Mouse (Mus musculus) kidney, adult 2 months (tissue): Measurements from ENCODE around the gene Rapgef5. TPM values are rescaled to one million over a fixed set of nuclear protein-coding genes. Genes with fewer than 3 reads are reported as not detected.

Experiments used
- DNase-seq: peaks from one replicate; pipeline ENCODE4 v3.0.0; 2021
- H3K27ac ChIP-seq: fragments of 200-500 bp; 2 replicates; pipeline ENCODE4 v1.5.1; 2012; ENCODE audit warnings: low read depth, low read length, control low read depth, inconsistent platforms; ENCODE audit not compliant: insufficient read depth
- H3K27me3 ChIP-seq: fragments of 200-500 bp; replicated peaks from 2 replicates; pipeline ENCODE4 v1.6.1; 2012; ENCODE audit warnings: mild to moderate bottlenecking, moderate library complexity, low read length, inconsistent platforms; ENCODE audit not compliant: control insufficient read depth, insufficient read depth
- H3K36me3 ChIP-seq: fragments of 200-500 bp; 2 replicates; pipeline ENCODE4 v1.6.1; 2012; ENCODE audit warnings: mild to moderate bottlenecking, moderate library complexity, low read length, inconsistent platforms; ENCODE audit not compliant: control insufficient read depth, insufficient read depth
- H3K4me1 ChIP-seq: fragments of 200-500 bp; 2 replicates; pipeline ENCODE4 v1.6.1; 2011; ENCODE audit warnings: low read length; ENCODE audit not compliant: control insufficient read depth, insufficient read depth
- H3K4me3 ChIP-seq: fragments of 200-500 bp; 2 replicates; pipeline ENCODE4 v1.5.1; 2011; ENCODE audit warnings: mild to moderate bottlenecking, low read depth, low read length, control low read depth; ENCODE audit not compliant: insufficient read depth
- CTCF ChIP-seq: fragments of 200-500 bp; conservative IDR thresholded peaks from 2 replicates; pipeline ENCODE4 v1.5.1; 2011; ENCODE audit warnings: low read depth, mild to moderate bottlenecking, control low read depth, low read length, moderate library complexity, mixed read lengths; ENCODE audit not compliant: insufficient read depth, insufficient read length
- POLR2A ChIP-seq: fragments of 200-500 bp; IDR thresholded peaks from one replicate; pipeline ENCODE4 v1.6.1; 2011; ENCODE audit warnings: low read depth, low read length, control low read depth
- WGBS: fragments of 180-500 bp; shearing (Covaris S2); methylation state at CpG from one replicate; pipeline ENCODE4 v1.1.7; 2018; 5-methylcytosine and 5-hydroxymethylcytosine counted together
- polyA plus RNA-seq: library from polyadenylated mRNA; depleted of rRNA; stranded (reverse); fragments of >200 nt; gene quantifications from 2 replicates; pipeline ENCODE4 v1.2.3, GENCODE M21; 2012

Rapgef5 gene
- polyA plus RNA-seq, 1 experiment, result 8.4 TPM

DNA sequence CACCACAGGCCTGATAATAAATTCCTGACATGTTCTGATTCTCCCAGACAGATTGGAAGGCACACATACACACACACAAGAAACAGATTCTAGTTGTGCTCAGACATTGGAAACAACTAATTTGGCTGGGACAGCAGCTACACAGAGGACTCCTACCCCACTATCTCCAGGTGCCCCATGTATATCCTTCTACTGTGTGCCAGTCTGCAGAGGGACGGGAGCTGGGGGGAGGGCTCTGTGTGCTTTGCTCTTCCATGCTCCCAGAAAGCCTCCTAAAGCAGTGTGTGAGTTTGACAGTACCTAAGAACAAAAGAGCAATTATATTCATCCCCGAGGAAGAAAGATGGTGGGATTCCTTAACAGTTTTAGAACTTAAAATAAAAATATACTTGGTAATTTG is 187.1 kb downstream of the Rapgef5 start:
- WGBS, result 70% methylated on average over 2 of the region's 2 CpGs

DNA sequence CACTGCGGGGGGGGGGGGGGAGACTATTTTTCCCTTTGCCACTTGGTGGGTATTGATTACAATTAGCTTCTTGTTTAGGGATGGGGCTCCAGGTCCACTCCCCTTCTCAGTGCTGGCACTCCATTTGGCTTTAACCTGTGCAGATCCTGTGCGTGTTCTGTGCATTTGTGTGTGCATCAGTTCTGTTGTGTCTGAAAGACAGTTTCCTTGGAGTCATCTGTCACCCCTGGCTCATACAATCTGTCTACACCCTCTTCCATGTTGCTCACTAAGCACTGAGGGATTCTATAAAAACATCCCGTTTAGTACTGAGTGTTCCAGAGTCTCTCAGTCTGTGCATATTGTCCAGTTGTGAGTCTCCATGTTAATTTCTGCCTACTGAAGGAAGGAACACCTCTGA is 189.0 kb downstream of the Rapgef5 start:
- DNase-seq, result no peak
- 80% methylated on average over 3 of the region's 3 CpGs for WGBS

More for the DNA sequence above, 187.1 kb downstream of the Rapgef5 start:
- Histone ChIP-seq H3K27me3 (no peaks in the 10 kb centered on the region), H3K4me1 (no peaks in the 10 kb centered on the region), H3K4me3 (no peak overlapping the region), H3K36me3 (no peaks in the 10 kb centered on the region), H3K27ac (no peak overlapping the region)
- TF ChIP-seq CTCF (no peak), POLR2A (no peak)
- no peak for DNase-seq

DNA sequence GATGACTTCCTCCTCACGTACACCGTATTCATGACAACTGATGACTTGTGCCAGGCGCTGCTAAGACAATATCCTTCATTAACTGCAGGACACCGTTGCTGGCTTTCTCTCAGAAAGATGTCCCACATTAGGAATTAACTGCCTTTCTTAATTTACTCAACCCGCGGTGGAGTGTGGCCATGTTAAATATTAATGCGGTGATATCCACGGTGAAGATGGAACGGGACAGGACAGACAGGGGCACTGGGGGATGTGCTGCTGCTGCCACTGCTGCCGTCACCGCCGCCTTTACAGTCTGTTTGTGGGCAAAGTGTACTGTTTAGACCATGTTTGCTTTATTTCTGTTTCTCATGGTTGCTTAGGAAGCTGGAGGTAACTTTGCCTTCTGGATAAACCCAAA is 193.0 kb downstream of the Rapgef5 start:
- no peak overlapping the region for H3K27ac ChIP-seq
- 48% methylated on average over 12 of the region's 12 CpGs for WGBS
- H3K27me3 ChIP-seq, result no peaks in the 10 kb centered on the region
- H3K4me3 ChIP-seq, result no peak overlapping the region
- no peak for TF ChIP-seq POLR2A
- no peak for TF ChIP-seq CTCF
- no peaks in the 10 kb centered on the region for H3K36me3 ChIP-seq
- H3K4me1 ChIP-seq, result no peaks in the 10 kb centered on the region
- no peak for DNase-seq

More for the DNA sequence above, 189.0 kb downstream of the Rapgef5 start:
- no peak overlapping the region for H3K27ac ChIP-seq
- H3K4me3 ChIP-seq, result no peak overlapping the region
- no peaks in the 10 kb centered on the region for H3K27me3 ChIP-seq
- TF ChIP-seq CTCF (no peak), POLR2A (no peak)
- H3K36me3 ChIP-seq, result no peaks in the 10 kb centered on the region
- no peaks in the 10 kb centered on the region for H3K4me1 ChIP-seq

DNA sequence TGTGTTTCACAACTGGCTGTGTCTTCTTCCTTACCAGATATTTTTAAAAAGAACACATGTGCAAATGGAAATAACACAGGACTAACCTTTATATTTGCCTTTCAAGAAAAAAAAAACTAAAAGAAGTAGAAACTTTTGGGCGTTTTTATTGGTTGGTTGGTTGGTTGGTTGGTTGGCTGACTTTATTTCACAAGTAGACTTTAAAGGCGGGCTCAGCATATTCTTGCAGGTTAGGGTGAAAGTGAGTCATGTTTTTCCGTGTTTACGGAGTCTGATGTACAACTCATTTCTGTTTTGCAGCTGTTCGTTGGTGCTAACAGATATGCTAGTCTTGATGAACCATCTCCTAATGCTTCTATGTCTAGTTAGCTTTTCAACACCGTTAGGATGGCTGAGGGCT is 196.2 kb downstream of the Rapgef5 start:
- Histone ChIP-seq H3K27me3 (no peaks in the 10 kb centered on the region), H3K4me1 (no peaks in the 10 kb centered on the region), H3K36me3 (no peaks in the 10 kb centered on the region), H3K4me3 (no peak overlapping the region), H3K27ac (no peak overlapping the region)
- WGBS, result 90% methylated on average over 6 of the region's 6 CpGs
- no peak for TF ChIP-seq POLR2A
- no peak for TF ChIP-seq CTCF
- no peak for DNase-seq

DNA sequence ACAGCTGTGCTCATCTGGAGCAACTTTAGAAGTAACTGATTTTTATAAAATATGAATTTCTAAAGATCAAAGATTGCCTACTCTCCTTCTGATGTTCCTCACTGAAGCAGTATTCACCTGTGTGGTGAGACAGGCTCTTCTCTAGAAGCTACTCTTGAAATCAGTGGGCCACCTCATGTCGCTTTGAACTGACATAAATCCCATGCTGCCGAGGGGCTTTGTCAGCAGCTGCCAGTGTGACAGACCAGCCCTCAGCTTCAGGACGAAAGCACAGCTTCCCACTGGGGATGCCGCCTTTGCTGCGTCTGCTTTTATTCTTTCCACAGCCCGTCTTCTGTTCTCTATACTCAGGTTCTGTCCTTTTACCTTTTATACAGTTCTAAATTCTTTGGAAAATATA is 197.3 kb downstream of the Rapgef5 start:
- no peak for TF ChIP-seq POLR2A
- no peak for TF ChIP-seq CTCF
- Histone ChIP-seq H3K4me3 (no peak overlapping the region), H3K36me3 (no peaks in the 10 kb centered on the region), H3K27ac (no peak overlapping the region), H3K27me3 (no peaks in the 10 kb centered on the region), H3K4me1 (no peaks in the 10 kb centered on the region)
- 81% methylated on average over 6 of the region's 6 CpGs for WGBS
- DNase-seq, result no peak

DNA sequence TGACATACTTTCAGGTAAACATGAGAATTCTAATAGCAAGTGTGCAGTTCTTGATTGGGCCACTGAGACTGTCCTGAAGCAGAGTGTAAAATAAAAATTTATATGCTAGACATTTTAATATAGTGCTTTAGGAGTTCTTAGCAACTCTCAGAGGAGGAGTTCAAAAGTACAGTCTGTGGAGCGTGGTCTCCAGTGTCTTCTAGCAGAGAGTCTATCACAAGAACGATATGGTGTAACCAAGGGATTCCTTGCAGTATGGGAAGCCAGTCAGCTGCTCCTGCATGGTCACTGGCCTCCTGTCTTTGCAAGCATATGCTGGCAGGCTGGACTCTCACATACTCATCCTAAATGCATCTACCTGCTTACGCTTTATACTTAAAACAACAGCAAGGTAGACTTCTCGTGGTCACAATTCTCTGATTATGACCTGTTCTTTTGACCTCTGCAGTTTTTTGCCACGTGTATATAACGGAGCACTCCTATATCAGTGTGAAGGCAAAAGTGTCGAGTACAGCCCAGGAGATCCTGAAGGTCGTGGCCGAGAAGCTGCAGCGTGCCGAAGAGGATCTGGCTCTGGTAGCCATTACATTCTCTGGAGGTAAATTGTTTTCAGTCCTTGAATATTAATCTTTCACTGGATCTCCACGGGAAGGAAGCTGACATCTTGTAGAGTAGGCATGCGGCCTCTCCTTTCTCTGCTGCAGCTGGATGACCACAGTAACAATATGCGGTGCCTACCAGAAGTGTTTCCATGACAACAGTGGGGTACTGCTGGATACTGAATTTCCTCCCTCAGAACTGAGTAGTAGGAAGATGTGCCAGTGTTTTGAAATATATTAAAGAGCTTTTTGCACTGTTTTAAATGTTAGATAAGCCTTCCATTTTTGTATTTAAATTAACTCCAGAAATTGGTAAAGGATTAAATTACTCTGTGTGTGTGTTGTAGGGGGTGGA is 204.8 kb downstream of the Rapgef5 start:
- no peak for TF ChIP-seq POLR2A
- no peak for TF ChIP-seq CTCF
- WGBS, result 54% methylated on average over 14 of the region's 14 CpGs
- no peaks in the 10 kb centered on the region for H3K36me3 ChIP-seq
- no peak overlapping the region for H3K4me3 ChIP-seq
- peak; percentile 9 for DNase-seq
- H3K27me3 ChIP-seq, result no peaks in the 10 kb centered on the region
- H3K27ac ChIP-seq, result no peak overlapping the region
- no peaks in the 10 kb centered on the region for H3K4me1 ChIP-seq

DNA sequence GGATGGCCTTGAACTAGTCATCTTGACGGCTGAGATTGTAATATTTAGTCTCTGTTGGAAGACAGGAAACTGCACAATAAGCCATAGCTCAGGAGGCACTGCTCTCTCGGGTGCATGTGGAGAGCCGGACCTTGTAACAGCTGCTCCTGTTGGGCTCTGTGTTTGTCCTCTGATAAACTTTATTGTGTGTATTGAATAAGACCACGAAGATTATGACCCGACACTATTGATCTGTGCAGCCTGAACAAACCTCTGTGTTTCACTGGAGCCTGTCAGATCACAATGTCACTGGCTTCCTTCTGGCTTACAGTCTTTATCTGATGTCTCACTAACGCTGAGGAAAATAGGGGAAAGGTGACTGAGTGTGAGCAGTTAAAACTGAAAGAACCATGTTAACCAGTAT is 205.5 kb downstream of the Rapgef5 start:
- peaks cover 2% of the 10 kb centered on the region; the same call in 1 of the 2 replicates for H3K36me3 ChIP-seq
- H3K27me3 ChIP-seq, result no peaks in the 10 kb centered on the region
- no peaks in the 10 kb centered on the region for H3K4me1 ChIP-seq
- 54% methylated on average over 6 of the region's 6 CpGs for WGBS
- TF ChIP-seq POLR2A, result no peak
- no peak for TF ChIP-seq CTCF
- peak overlapping the region; percentile 38; the same call in 1 of the 2 replicates for H3K27ac ChIP-seq
- no peak overlapping the region for H3K4me3 ChIP-seq
- DNase-seq, result no peak
